Mouse (Mus musculus): ENCODE measurements around the gene Kcnd3. TPM values are rescaled to one million over a fixed set of nuclear protein-coding genes. Genes with fewer than 3 reads are reported as not detected.

The Kcnd3 gene
- polyA plus RNA-seq, 1 experiment: 42.6 TPM

- DNase-seq (ENCODE audit: extremely low spot score in 1 of 2, low spot score in 1 of 2): no peak
Observed at GRCm38 (mm10) chr3:105643566-105643965, 191.4 kb downstream of the Kcnd3 start.

GRCm38 (mm10) chr3:105648889-105649567, 196.9 kb downstream of the Kcnd3 start:
- DNase-seq (ENCODE audit: extremely low spot score in 1 of 2, low spot score in 1 of 2): no peak

- peak in 1 of 2 experiments; percentile 36 for DNase-seq (ENCODE audit: extremely low spot score in 1 of 2, low spot score in 1 of 2)
Observed at GRCm38 (mm10) chr3:105653544-105654380, 201.6 kb downstream of the Kcnd3 start.

GRCm38 (mm10) chr3:105655031-105655585, 203.0 kb downstream of the Kcnd3 start:
- no peak for DNase-seq (ENCODE audit: extremely low spot score in 1 of 2, low spot score in 1 of 2)

GRCm38 (mm10) chr3:105660530-105660929, 208.4 kb downstream of the Kcnd3 start:
- DNase-seq (ENCODE audit: extremely low spot score in 1 of 2, low spot score in 1 of 2): no peak

- no peak for DNase-seq (ENCODE audit: extremely low spot score in 1 of 2, low spot score in 1 of 2)
Observed at GRCm38 (mm10) chr3:105663043-105663442, 210.9 kb downstream of the Kcnd3 start.

GRCm38 (mm10) chr3:105665105-105665765, 213.1 kb downstream of the Kcnd3 start:
- DNase-seq (ENCODE audit: extremely low spot score in 1 of 2, low spot score in 1 of 2): no peak

- DNase-seq (ENCODE audit: extremely low spot score in 1 of 2, low spot score in 1 of 2): no peak
Observed at GRCm38 (mm10) chr3:105666996-105667523, 214.9 kb downstream of the Kcnd3 start.

- DNase-seq (ENCODE audit: extremely low spot score in 1 of 2, low spot score in 1 of 2): peak; percentile 27 to 70
Observed at GRCm38 (mm10) chr3:105668161-105668560, 216.0 kb downstream of the Kcnd3 start.

GRCm38 (mm10) chr3:105669776-105670175, 217.6 kb downstream of the Kcnd3 start:
- DNase-seq (ENCODE audit: extremely low spot score in 1 of 2, low spot score in 1 of 2): no peak

- DNase-seq (ENCODE audit: extremely low spot score in 1 of 2, low spot score in 1 of 2): no peak
Observed at GRCm38 (mm10) chr3:105670801-105671200, 218.7 kb downstream of the Kcnd3 start.

GRCm38 (mm10) chr3:105674595-105675218, 222.6 kb downstream of the Kcnd3 start:
- peak; percentile 56 to 88 for DNase-seq (ENCODE audit: extremely low spot score in 1 of 2, low spot score in 1 of 2)

GRCm38 (mm10) chr3:105675932-105676331, 223.8 kb downstream of the Kcnd3 start:
- DNase-seq (ENCODE audit: extremely low spot score in 1 of 2, low spot score in 1 of 2): no peak

GRCm38 (mm10) chr3:105680346-105680745, 228.2 kb downstream of the Kcnd3 start:
- DNase-seq (ENCODE audit: extremely low spot score in 1 of 2, low spot score in 1 of 2): no peak

GRCm38 (mm10) chr3:105686394-105687323, 234.5 kb downstream of the Kcnd3 start:
- DNase-seq (ENCODE audit: extremely low spot score in 1 of 2, low spot score in 1 of 2): peak in 1 of 2 experiments; percentile 12

- DNase-seq (ENCODE audit: extremely low spot score in 1 of 2, low spot score in 1 of 2): peak; percentile 94 to 97
Observed at GRCm38 (mm10) chr3:105687324-105688060, 235.4 kb downstream of the Kcnd3 start, which contains the start of gene Ddx20. Gene Ddx20, minus strand, starts transcription at chr3:105687574.

GRCm38 (mm10) chr3:105688536-105688935, 236.4 kb downstream of the Kcnd3 start:
- no peak for DNase-seq (ENCODE audit: extremely low spot score in 1 of 2, low spot score in 1 of 2)

- peak; percentile 91 to 93 for DNase-seq (ENCODE audit: extremely low spot score in 1 of 2, low spot score in 1 of 2)
Observed at GRCm38 (mm10) chr3:105693327-105694080, 241.4 kb downstream of the Kcnd3 start.

Measured in frontal cortex, adult 2 months (tissue).